Mouse (Mus musculus): Measurements from ENCODE around the gene Kbtbd13.

Kbtbd13 gene

GRCm38 (mm10) chr9:65391613-65391964 is at the start of gene Kbtbd13:
TSS of gene Kbtbd13 (minus strand) at chr9:65391652.
- no peak for DNase-seq (ENCODE audit: inconsistent ontology term)

GRCm38 (mm10) chr9:65435671-65436301 is 44.3 kb upstream of the Kbtbd13 start, which contains the start of gene Mtfmt:
TSS of gene Mtfmt (plus strand) at chr9:65435782.
- peak; percentile 94 for DNase-seq (ENCODE audit: inconsistent ontology term)

GRCm38 (mm10) chr9:65435211-65435610 is 43.8 kb upstream of the Kbtbd13 start:
- no peak for DNase-seq (ENCODE audit: inconsistent ontology term)

GRCm38 (mm10) chr9:65434140-65434539 is 42.7 kb upstream of the Kbtbd13 start:
- DNase-seq (ENCODE audit: inconsistent ontology term): peak; percentile 20

GRCm38 (mm10) chr9:65432236-65432635 is 40.8 kb upstream of the Kbtbd13 start:
- peak; percentile 57 for DNase-seq (ENCODE audit: inconsistent ontology term)

GRCm38 (mm10) chr9:65430921-65431320 is 39.5 kb upstream of the Kbtbd13 start:
- DNase-seq (ENCODE audit: inconsistent ontology term): no peak

- no peak for DNase-seq (ENCODE audit: inconsistent ontology term)
These were observed 38.9 kb upstream of the Kbtbd13 start for GRCm38 (mm10) chr9:65430401-65430800.

- no peak for DNase-seq (ENCODE audit: inconsistent ontology term)
These were observed 36.6 kb upstream of the Kbtbd13 start for GRCm38 (mm10) chr9:65428003-65428402.

GRCm38 (mm10) chr9:65427511-65427910 is 36.1 kb upstream of the Kbtbd13 start:
- DNase-seq (ENCODE audit: inconsistent ontology term): no peak

- no peak for DNase-seq (ENCODE audit: inconsistent ontology term)
These were observed 32.9 kb upstream of the Kbtbd13 start for GRCm38 (mm10) chr9:65424393-65424792.

- DNase-seq (ENCODE audit: inconsistent ontology term): no peak
These were observed 31.5 kb upstream of the Kbtbd13 start, which contains the start of gene Slc51b for GRCm38 (mm10) chr9:65422760-65423501. TSS of gene Slc51b (minus strand) at chr9:65422955.

GRCm38 (mm10) chr9:65419633-65420032 is 28.2 kb upstream of the Kbtbd13 start:
- DNase-seq (ENCODE audit: inconsistent ontology term): no peak

GRCm38 (mm10) chr9:65417738-65418137 is 26.3 kb upstream of the Kbtbd13 start:
- DNase-seq (ENCODE audit: inconsistent ontology term): no peak

- no peak for DNase-seq (ENCODE audit: inconsistent ontology term)
These were observed 19.9 kb upstream of the Kbtbd13 start for GRCm38 (mm10) chr9:65411326-65411725.

- DNase-seq (ENCODE audit: inconsistent ontology term): no peak
These were observed 18.9 kb upstream of the Kbtbd13 start for GRCm38 (mm10) chr9:65410378-65410777.

GRCm38 (mm10) chr9:65408871-65409295 is 17.4 kb upstream of the Kbtbd13 start:
- no peak for DNase-seq (ENCODE audit: inconsistent ontology term)

- no peak for DNase-seq (ENCODE audit: inconsistent ontology term)
These were observed 16.4 kb upstream of the Kbtbd13 start for GRCm38 (mm10) chr9:65407861-65408260.

- DNase-seq (ENCODE audit: inconsistent ontology term): no peak
These were observed 15.9 kb upstream of the Kbtbd13 start for GRCm38 (mm10) chr9:65407327-65407726.

GRCm38 (mm10) chr9:65405184-65405449 is 13.7 kb upstream of the Kbtbd13 start:
- DNase-seq (ENCODE audit: inconsistent ontology term): no peak

- DNase-seq (ENCODE audit: inconsistent ontology term): peak; percentile 83
These were observed 13.1 kb upstream of the Kbtbd13 start for GRCm38 (mm10) chr9:65404331-65405183.

GRCm38 (mm10) chr9:65399934-65400333 is 8.5 kb upstream of the Kbtbd13 start:
- DNase-seq (ENCODE audit: inconsistent ontology term): no peak

GRCm38 (mm10) chr9:65398279-65398678 is 6.8 kb upstream of the Kbtbd13 start, which contains the start of gene Rasl12:
TSS of gene Rasl12 (plus strand) at chr9:65398506.
- peak; percentile 82 for DNase-seq (ENCODE audit: inconsistent ontology term)

All from Muller cell, postnatal 12 days (primary cell).